16 mouse cellular contexts compared by ENCODE assay signal in the genomic region with DNA sequence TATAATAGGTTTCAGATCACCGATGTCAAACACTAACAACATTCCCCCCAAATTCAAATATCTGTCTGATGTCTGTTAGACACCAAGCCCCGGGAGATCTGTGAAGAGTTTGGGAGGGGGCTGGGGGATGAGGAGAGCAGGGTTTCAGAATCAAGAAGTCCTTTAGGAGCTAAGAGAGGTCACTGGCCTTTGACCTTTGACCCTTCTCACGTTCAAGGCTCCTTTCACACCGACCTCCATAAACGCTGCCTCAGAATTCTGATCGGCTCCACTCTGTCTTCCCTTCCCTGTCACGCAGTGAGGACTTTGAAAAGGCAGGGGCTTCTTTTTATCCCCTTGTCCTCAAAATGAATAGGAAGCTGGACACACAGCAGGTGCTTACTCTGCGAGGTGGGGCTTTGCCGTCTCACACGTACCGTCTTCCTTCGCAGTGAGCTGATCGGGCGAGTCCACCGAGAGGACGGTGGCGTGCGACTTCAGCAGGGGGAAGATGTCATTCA. TPM values are rescaled to one million over a fixed set of nuclear protein-coding genes. Genes with fewer than 3 reads are reported as not detected.
DNase-seq lines count a peak whose midpoint lies in the region; ATAC-seq and TF ChIP-seq lines count a peak whose summit lies in the region.
"Had no signal": no experiment of that assay in that cellular context is flagged by ENCODE, and none has a peak within 500 bp of the region (broad histone marks: within the 10 kb centered on the region; RNA-seq: fewer than 3 reads in every experiment).

No protein-coding gene starts in this region.

- H3K27ac ChIP-seq in forebrain, embryonic 14.5 days (ENCODE audit: low read depth, low read length), result no peak overlapping the region
- no peak overlapping the region for H3K27ac ChIP-seq in hindbrain, postnatal 0 days
- H3K27ac ChIP-seq in neural tube, embryonic 12.5 days, result no peak overlapping the region
- H3K27ac ChIP-seq: lung, embryonic 15.5 days had no signal

- no peaks in the 10 kb centered on the region for H3K36me3 ChIP-seq in forebrain, embryonic 14.5 days (ENCODE audit: control insufficient read depth, insufficient read depth, low read length)
- no peaks in the 10 kb centered on the region for H3K36me3 ChIP-seq in hindbrain, postnatal 0 days (ENCODE audit: insufficient read depth, low read length)
- H3K36me3 ChIP-seq in neural tube, embryonic 12.5 days, result no peaks in the 10 kb centered on the region
- H3K36me3 ChIP-seq: lung, embryonic 15.5 days had no signal

- peak; percentile 69 for DNase-seq in embryo, embryonic 10.5 days (ENCODE audit: low spot score)
- no peak for DNase-seq in forebrain, embryonic 14.5 days (ENCODE audit: low spot score)
- no peak for DNase-seq in hindbrain, postnatal 0 days (ENCODE audit: low spot score)
- no peak for DNase-seq in thymus, postnatal 4 days
- DNase-seq in ovary, postnatal 10 days (ENCODE audit: low spot score), result no peak
- DNase-seq in right cerebral cortex, adult 2 months (ENCODE audit: low spot score in 2 of 2), result no peak
- DNase-seq: adrenal gland, adult 2 months; cerebellum, postnatal 14 days; thymus, postnatal 36 days had no signal

- no peak overlapping the region; the same call in 1 of the 2 replicates for H3K9ac ChIP-seq in forebrain, embryonic 14.5 days (ENCODE audit: low read length)
- H3K9ac ChIP-seq in hindbrain, postnatal 0 days (replicated peaks; ENCODE audit: low read length), result no peak overlapping the region
- no peak overlapping the region for H3K9ac ChIP-seq in neural tube, embryonic 12.5 days
- H3K9ac ChIP-seq: lung, embryonic 15.5 days had no signal

- H3K9me3 ChIP-seq in forebrain, embryonic 14.5 days (replicated peaks; ENCODE audit: control insufficient read depth, low read length), result no peaks in the 10 kb centered on the region
- no peaks in the 10 kb centered on the region for H3K9me3 ChIP-seq in hindbrain, postnatal 0 days (ENCODE audit: low read length)
- H3K9me3 ChIP-seq in neural tube, embryonic 12.5 days, result no peaks in the 10 kb centered on the region
- H3K9me3 ChIP-seq: lung, embryonic 15.5 days had no signal

- no peak overlapping the region for H3K4me3 ChIP-seq in forebrain, embryonic 14.5 days (ENCODE audit: low read depth, low read length)
- 0 out of 2 replicates have a peak overlapping the region, but pooled peaks have one; percentile 5 for H3K4me3 ChIP-seq in hindbrain, postnatal 0 days (ENCODE audit: low read length)
- no peak overlapping the region for H3K4me3 ChIP-seq in neural tube, embryonic 12.5 days
- H3K4me3 ChIP-seq: lung, embryonic 15.5 days had no signal

- TF ChIP-seq CTCF in hindbrain, postnatal 0 days (IDR thresholded peaks at IDR 0.05; ENCODE audit: low read depth), result no peak

- H3K27me3 ChIP-seq in forebrain, embryonic 14.5 days (replicated peaks; ENCODE audit: control insufficient read depth, insufficient read depth, low read length), result no peaks in the 10 kb centered on the region
- H3K27me3 ChIP-seq in hindbrain, postnatal 0 days (ENCODE audit: insufficient read depth, low read length), result no peaks in the 10 kb centered on the region
- peaks cover 7% of the 10 kb centered on the region; the same call in 1 of the 2 replicates for H3K27me3 ChIP-seq in neural tube, embryonic 12.5 days (replicated peaks)

- ATAC-seq in forebrain, embryonic 14.5 days, result no peak
- no peak for ATAC-seq in hindbrain, postnatal 0 days
- ATAC-seq in neural tube, embryonic 12.5 days (ENCODE audit: low FRiP score, low read depth), result no peak
- ATAC-seq: Patski had no signal

- no peaks in the 10 kb centered on the region for H3K4me1 ChIP-seq in forebrain, embryonic 14.5 days (ENCODE audit: control insufficient read depth, insufficient read depth, low read length)
- H3K4me1 ChIP-seq in hindbrain, postnatal 0 days (ENCODE audit: insufficient read depth, low read length), result no peaks in the 10 kb centered on the region
- peaks cover 5% of the 10 kb centered on the region for H3K4me1 ChIP-seq in neural tube, embryonic 12.5 days
- H3K4me1 ChIP-seq: lung, embryonic 15.5 days had no signal

- H3K4me2 ChIP-seq in forebrain, embryonic 14.5 days (ENCODE audit: low read length), result 0 out of 2 replicates have a peak overlapping the region, but pooled peaks have one; percentile 16
- H3K4me2 ChIP-seq in hindbrain, postnatal 0 days (ENCODE audit: low read depth, low read length), result peak overlapping the region; percentile 45
- peak overlapping the region; percentile 40 for H3K4me2 ChIP-seq in neural tube, embryonic 12.5 days (replicated peaks)
- H3K4me2 ChIP-seq: liver, embryonic 11.5 days; lung, embryonic 15.5 days had no signal

- 26% methylated on average over 18 of the region's 18 CpGs for WGBS in forebrain, embryonic 14.5 days
- WGBS in hindbrain, postnatal 0 days, result 12% methylated on average over 18 of the region's 18 CpGs
- WGBS in neural tube, embryonic 12.5 days, result 19% methylated on average over 18 of the region's 18 CpGs

RNA-seq across cellular contexts. Expression of a gene that starts 10.7 kb away (rescaled TPM):
- polyA plus RNA-seq in forebrain, embryonic 14.5 days (2014; fragmentation: Nextera tagmentation; extraction: Ambion mirVana), result 0.41 and 0.46 TPM in 2 replicates
- 0.73 and 1.0 TPM in 2 replicates for total RNA-seq in hindbrain, postnatal 0 days (2014; rRNA removed)
- 0.73 and 0.98 TPM in 2 replicates for polyA plus RNA-seq in hindbrain, postnatal 0 days (2015; fragmentation: Nextera tagmentation; extraction: Ambion mirVana)
- 0.93 and 1.7 TPM in 2 replicates for polyA plus RNA-seq in neural tube, embryonic 12.5 days (2016; fragmentation: Nextera tagmentation; extraction: Ambion mirVana)
- total RNA-seq: adrenal gland, adult 2 months had no signal
- polyA plus RNA-seq: adrenal gland, adult 2 months; Patski had no signal

RNA-seq across cellular contexts. Expression of a gene that starts 22.0 kb away (rescaled TPM):
- polyA plus RNA-seq in forebrain, embryonic 14.5 days (2014; fragmentation: Nextera tagmentation; extraction: Ambion mirVana), result 23.4 and 26.1 TPM in 2 replicates
- total RNA-seq in hindbrain, postnatal 0 days (2014; rRNA removed), result 41.8 and 53.5 TPM in 2 replicates
- polyA plus RNA-seq in hindbrain, postnatal 0 days (2015; fragmentation: Nextera tagmentation; extraction: Ambion mirVana), result 45.6 and 48.0 TPM in 2 replicates
- polyA plus RNA-seq in neural tube, embryonic 12.5 days (2016; fragmentation: Nextera tagmentation; extraction: Ambion mirVana), result 21.1 and 24.4 TPM in 2 replicates

RNA-seq across cellular contexts. Expression of a gene that starts 48.8 kb away (rescaled TPM):
- polyA plus RNA-seq in forebrain, embryonic 14.5 days (2014; fragmentation: Nextera tagmentation; extraction: Ambion mirVana), result 24.4 and 25.2 TPM in 2 replicates
- total RNA-seq in hindbrain, postnatal 0 days (2014; rRNA removed), result 12.2 and 14.4 TPM in 2 replicates
- 13.0 and 13.4 TPM in 2 replicates for polyA plus RNA-seq in hindbrain, postnatal 0 days (2015; fragmentation: Nextera tagmentation; extraction: Ambion mirVana)
- polyA plus RNA-seq in neural tube, embryonic 12.5 days (2016; fragmentation: Nextera tagmentation; extraction: Ambion mirVana), result 24.3 and 26.1 TPM in 2 replicates

RNA-seq across cellular contexts. Expression of a gene that starts 53.9 kb away (rescaled TPM):
- polyA plus RNA-seq in forebrain, embryonic 14.5 days (2014; fragmentation: Nextera tagmentation; extraction: Ambion mirVana), result 0.34 TPM in 1 of 2 replicates, not detected in the other
- total RNA-seq in hindbrain, postnatal 0 days (2014; rRNA removed), result 0.54 TPM in 1 of 2 replicates, not detected in the other
- 0.36 and 0.43 TPM in 2 replicates for polyA plus RNA-seq in hindbrain, postnatal 0 days (2015; fragmentation: Nextera tagmentation; extraction: Ambion mirVana)
- polyA plus RNA-seq in neural tube, embryonic 12.5 days (2016; fragmentation: Nextera tagmentation; extraction: Ambion mirVana), result 0.47 TPM in 1 of 2 replicates, not detected in the other
- total RNA-seq: CH12.LX; layer of hippocampus, adult 8-10 months; left cerebral cortex, postnatal 36 days had no signal
